Mouse (Mus musculus): Measurements from ENCODE around the gene Zmat5.

Zmat5 gene

DNA sequence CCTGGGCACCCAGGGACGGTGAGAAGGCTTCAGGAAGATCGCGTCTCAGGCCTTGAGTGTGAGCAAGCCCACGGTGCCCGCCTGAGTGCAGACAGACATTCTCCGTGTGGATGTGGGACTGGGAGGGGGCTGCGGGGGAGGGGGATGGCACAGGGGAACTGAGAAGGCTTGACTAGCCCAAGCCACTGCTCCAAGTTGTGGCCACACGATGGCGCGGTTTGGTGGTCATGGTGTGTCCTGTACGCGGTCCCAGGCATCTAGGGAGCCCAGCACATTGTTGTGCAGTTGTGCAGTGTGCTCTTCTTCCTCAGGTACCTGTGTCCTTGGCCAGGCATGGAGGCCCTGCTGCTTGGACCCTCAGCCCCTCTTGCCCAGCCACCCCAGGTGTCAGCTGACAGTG is 29.7 kb downstream of the Zmat5 start:
- no peak for DNase-seq (ENCODE audit: low spot score in 2 of 2)

DNA sequence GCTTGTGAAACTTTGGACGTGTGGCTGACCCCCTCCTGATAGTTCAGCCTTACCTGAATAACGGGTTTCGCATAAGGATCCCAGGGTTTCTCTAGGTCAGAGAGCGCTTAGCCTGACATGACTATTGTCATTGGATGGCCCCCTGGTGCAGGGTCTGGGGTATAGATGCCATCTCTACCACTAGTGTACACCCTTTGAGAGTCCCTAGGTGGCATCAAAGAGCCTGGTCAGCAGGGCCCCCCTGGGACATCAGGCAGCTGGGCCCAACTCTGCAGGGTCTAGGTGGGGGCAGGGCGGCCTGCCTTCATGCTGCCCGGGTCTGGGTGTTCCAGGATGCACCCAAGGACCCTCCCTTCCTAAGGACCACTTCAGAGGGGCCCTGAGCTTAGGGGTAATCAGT is 31.9 kb downstream of the Zmat5 start:
- no peak for DNase-seq (ENCODE audit: low spot score in 2 of 2)

DNA sequence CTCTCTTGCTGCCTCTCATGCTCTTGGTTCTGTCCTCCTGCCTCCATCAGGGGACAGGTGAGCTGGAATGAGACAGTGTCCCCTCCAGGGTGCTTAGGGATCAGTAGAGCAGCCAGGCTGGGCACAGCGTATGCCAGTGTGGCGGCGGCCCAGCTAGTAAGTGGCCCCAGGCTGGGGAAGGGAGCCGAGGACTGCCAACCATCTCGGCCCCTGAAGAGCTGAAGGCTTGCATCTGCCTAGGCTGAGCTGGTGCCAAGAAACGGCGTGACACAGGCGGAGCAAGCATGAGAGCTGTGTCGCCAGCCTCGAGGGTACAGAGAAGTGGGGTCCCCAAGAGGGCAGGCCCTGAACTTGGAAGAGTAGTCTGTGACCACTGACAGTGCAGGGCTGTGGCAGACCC is 33.2 kb downstream of the Zmat5 start:
- DNase-seq (ENCODE audit: low spot score in 2 of 2) = no peak

DNA sequence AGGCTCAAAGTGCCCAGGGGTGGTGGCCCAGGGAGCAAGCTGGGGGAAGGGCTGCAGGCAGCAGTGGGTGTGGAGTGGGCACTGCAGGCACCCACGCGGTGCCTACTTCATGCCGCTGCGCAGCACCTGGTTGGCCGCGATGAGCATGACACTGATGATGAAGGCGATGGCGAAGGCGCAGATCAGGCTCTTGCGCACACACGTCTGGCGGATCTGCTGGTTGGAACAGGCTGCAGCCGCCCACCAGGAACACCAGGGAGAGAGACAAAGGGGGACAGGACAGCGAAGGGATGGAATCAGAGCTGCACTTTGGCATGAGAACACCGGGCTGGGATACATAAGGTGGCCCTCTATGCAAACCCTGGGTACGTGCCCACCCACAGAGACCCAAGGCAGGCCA is 34.2 kb downstream of the Zmat5 start:
- DNase-seq (ENCODE audit: low spot score in 2 of 2) = no peak

DNA sequence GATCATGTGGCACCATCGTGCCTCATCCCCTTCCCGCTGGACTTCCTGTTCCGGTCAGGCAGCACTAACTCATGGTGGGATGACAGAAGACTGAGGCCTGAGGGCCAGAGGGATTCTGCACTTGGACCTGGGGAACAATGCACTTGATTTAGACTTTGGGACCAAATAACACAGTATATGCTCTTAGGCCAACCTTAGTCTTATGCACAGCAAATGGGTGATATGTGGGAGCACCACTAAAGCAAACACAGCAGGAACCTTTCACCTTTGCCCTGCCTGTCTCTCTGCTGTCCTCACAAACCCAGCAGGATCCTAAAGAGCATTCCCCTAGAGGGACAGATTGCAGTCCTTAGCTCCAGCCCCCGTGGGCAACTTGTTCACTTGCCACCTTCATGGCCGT is 36.3 kb downstream of the Zmat5 start:
- no peak for DNase-seq (ENCODE audit: low spot score in 2 of 2)

DNA sequence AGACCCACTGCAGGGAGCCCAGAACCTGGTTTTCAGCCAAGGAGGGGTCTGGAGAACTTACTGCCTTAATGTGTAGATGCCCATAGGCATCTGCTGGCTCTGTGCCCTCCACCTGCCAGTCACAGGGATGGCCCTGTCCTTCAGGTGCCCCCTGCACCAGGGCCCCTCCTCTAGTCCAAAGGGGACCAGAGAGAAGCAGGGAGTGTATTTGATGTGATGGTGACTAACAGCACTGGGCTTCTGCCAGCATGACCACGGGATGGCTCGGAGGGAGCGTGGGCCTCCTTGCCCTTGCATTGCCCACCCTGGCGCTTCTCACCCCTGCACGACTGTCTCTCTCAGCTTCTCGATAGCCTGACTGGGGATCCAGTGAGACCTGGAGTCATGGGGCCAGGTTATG is 40.2 kb downstream of the Zmat5 start:
- DNase-seq (ENCODE audit: low spot score in 2 of 2) = no peak

DNA sequence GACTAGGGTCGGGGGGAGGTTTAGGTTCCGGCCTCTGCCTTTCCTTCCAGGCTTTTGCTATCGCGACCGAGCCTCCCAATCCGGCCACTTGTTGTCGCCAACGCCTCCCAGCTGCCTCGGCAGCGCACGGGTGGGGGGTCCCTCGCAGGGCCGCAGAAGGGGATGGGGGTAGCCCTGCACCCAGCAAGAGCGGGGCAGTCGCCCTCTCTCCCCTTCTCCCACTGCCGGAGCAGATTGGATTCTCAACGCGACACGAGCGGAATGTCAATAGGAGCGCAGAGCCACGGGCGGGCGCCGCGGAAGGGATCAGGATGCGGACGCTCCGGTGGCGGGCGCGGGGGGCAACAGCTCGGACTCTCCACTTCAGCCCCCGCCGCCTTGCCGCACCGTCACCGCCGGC is 41.5 kb downstream of the Zmat5 start:
- DNase-seq (ENCODE audit: low spot score in 2 of 2) = peak in 1 of 2 experiments; percentile 14

DNA sequence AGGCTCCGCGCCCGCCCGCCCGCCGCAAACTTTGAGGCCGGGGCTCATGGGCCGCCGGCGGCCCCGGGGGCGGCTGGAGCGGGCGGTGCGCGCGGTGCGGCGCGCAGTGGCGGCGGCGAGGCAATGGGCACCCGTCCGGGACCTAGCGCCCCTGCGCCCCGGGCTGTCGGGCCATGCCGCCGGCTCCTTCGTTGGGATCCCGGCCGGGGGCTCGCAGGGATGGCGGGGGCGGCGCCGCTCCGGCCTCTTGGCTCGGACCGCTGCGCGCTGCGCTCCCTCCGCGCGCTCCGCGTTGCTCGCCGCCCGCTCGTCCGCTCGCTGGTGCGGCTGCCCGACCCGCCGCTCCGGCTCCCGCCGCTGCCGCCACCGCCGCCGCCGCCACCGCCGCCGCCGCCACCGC is 42.3 kb downstream of the Zmat5 start, which contains the start of gene Cabp7:
Gene Cabp7, minus strand, starts transcription at position 46 of the 400 bp plus-strand sequence.
- no peak for DNase-seq (ENCODE audit: low spot score in 2 of 2)

DNA sequence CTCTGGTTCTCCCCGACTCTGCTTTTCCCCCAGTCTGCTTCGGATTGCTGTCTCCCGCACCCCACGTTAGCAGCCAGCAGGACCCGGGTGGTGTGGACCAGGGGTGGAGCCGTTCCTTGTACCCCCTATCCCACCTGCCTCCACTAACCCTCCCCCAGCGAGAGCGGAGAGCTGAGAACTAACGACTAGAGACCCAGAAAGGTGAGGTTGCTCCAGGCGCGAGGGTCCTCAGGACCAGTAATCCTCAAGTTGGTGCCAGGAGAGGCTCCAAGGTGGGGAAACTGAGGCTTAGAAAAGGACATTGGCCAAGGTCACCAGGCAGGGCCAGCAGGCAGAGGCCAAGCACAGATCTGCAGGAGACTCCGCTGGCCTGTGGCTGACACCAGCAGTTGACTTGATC is 42.8 kb downstream of the Zmat5 start:
- no peak for DNase-seq (ENCODE audit: low spot score in 2 of 2)

DNA sequence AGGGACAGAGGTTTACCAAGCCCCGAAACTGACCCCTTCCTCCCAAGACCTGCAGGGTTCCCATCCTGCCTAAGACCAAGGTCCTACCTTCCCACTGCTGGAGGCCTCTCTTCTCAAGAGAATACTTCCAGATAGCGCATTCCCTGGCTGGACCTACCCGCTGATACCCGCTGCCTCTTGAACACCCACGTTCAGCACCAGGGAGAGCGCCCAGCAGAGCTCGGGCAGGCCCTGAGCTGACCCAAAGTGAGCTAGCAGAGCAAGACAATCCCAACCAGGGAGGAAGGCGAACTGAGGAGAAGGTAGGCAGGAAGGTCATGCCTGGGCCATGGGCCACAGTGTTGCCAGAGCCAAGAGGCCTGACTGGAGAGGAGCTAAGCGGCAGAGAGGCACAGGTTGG is 45.8 kb downstream of the Zmat5 start:
- DNase-seq (ENCODE audit: low spot score in 2 of 2) = peak; percentile 50 to 51

DNA sequence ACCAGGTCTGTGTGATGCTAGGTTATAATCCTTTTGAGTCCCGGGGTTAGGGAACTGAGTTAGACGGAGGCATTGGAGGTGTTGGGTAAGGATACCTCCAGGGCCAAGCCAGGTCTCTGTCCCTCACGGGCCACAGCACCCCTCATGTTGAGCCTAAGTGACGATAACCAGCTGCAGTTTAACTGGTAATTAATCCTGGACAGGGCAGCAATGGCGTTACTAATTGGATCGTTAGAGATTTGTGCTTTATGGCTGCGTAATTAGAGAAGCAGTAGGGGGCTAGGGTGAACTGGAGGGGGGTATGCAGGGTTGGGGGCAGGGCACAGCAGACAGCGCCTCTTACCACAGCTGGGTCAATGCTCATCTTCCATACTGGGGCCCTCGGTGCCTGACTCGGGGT is 48.4 kb downstream of the Zmat5 start:
- no peak for DNase-seq (ENCODE audit: low spot score in 2 of 2)

DNA sequence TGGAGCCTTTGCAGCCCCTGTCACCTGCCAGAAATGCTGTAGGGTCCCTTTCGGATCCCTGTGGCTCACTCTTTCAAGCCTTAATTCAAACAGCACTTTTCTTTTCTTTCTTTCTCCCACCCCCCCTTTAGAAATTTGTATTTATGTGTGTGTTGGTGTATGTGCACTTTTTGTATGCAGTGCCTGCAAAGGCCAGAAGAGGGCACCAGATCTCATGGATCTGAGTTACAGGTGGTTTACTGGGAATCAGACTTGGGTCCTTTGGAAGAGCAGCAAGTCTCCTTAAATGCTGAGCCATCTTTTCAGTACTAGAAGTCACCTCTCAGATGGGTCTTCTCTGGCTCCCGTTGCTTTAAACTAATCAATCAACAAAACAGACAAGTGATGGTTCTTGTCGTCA is 49.6 kb downstream of the Zmat5 start:
- no peak for DNase-seq (ENCODE audit: low spot score in 2 of 2)

DNA sequence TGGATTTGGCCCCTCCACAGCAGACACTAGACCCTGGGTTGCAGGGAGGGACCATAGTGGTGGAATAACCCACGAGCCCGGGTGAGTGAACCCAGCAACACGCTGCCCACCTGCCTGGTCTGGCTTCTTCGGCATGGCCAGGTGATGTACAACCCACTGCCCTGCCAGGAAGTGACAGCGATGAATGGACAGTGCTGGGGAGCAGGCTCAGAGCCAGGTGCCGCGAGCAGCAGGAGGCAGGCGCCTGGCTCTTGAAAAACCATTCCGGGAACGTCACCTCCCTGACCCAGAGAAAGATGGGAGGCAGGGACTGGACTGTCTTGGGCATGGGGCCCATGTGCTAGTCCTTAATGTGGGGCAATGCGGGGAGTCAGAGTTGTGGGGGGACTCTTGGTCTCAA is 50.4 kb downstream of the Zmat5 start:
- DNase-seq (ENCODE audit: low spot score in 2 of 2) = no peak

DNA sequence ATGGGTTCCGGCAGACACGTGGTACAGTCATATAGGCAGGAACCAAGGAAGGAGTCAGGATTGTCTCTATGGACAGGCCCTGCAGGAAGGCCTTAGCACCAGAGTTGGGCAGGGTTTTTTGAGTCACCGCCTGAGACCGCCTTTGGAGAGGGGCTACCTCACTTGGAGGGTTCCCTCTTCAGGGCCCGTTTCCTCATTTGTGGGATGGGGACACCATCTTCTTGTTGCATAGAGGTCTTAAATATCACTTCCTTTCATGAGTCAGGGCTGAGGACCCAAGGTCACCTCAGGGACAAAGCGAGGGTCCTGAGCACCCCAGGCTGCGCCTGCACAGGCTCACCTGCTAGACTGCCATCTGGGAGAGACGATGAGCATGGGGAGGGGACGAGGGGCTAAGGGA is 52.0 kb downstream of the Zmat5 start:
- DNase-seq (ENCODE audit: low spot score in 2 of 2) = no peak

DNA sequence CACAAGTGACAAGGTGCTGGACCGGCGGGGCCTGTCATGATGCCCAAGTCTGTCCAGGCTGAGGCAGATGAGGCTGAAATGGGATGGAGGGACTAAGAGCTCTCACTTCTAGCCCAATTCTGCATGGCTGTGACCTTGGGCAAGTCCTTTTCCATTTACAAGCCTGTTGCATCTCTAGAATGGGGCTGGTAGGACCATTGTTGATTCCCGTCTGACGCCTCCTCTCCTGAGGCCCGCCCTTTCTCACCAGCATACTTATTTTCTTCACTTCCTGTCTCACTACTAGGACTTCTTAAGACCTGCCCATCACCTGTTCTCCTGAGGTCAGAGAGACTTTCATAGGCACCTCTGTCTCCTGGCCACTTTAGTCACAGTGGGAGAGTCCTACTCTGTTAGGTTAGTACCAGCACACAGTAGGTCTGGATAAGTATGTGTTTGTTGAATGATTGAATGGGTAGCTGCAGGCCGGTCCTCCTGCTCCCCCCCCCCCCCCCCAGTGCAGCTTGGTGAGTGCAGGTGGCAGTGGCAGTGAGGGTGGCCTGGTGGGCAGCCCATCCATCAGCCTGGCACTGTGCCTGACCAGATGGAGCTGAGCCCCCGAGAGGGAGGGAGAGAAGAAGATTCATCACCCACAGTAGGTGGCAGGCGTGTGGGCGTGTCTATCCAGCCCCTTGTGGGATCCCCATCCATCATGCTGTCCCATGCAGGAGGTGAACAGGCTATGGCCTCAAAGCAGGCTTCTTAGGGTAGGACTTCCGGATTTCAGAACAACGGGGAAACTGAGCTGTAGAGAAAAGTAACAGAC is 52.7 kb downstream of the Zmat5 start:
- DNase-seq (ENCODE audit: low spot score in 2 of 2) = no peak

DNA sequence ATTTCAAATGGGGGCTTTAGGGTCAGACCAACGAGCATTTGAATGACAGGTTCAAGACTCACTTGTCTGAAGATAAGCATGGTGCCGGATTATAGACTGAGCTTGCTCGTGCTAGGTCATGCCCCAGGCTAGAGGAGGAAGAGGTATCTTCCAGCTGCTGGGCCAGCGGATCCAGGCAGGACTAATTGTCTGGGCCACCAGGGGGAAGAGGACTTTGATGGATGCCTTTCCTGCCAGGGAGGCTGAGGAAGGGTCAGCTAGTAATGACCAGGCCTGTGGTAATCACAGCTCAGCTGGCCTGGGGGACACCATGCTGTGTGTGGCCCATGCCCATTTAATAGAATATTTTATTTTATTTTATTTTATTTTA is 53.3 kb downstream of the Zmat5 start:
- no peak for DNase-seq (ENCODE audit: low spot score in 2 of 2)

DNA sequence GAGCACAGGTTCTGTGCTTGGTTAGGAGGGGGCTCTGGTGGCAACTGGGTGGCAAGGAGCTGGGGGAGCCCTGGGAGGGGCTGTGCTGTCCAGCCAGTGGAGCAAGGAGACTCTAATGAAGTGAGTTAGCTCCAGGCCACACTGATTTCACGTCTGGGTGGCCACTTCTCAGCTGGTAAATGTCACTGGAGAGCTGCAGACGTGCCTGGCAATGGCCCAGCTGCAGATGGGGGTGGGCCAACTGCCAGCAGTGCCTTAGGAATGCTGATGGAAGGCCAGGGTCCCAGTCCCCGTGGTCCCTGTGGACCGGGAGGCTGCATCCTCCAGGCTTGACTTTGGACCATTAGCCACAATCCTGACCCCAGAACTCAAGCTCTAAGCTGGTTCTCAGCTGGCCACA is 56.0 kb downstream of the Zmat5 start:
- no peak for DNase-seq (ENCODE audit: low spot score in 2 of 2)

DNA sequence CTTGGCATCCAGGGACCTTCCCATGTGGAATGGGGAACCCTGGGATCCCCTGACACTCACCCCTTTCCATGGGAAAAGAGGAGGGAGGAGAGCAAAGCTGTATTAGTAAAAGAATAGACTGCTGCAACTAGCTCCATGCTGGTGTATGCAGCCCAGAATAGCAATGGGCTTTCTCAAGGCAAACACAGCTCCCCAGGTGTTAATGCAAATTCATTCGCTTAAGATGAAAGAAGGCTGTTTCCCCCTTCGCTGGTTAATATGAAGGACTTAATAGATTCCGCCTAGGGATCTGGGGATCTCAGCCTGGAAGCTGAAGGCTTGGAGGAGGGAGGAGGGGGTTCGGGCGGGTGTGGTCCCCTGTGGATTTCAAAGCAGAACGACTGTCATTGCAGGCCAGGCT is 57.5 kb downstream of the Zmat5 start:
- DNase-seq (ENCODE audit: low spot score in 2 of 2) = no peak

DNA sequence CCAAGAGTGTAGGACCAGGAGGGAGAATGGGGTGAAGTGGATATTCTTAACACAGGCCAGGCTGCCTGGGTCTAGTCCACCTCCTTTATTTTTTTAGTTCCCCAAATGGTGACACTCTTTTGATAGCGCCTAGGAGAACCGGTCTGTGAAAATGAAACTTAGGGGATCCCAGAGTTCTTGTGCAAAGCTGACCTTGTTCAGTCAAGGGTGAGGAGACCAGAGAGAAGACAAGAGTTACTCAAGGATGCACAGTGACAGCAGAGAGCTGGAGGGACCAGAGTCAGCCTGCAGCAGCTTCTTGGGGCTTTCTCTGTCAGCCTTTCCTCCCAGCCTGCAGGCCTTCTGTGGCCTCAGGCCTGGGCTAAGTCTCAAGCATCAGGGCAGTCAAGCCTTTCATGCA is 58.0 kb downstream of the Zmat5 start:
- no peak for DNase-seq (ENCODE audit: low spot score in 2 of 2)

DNA sequence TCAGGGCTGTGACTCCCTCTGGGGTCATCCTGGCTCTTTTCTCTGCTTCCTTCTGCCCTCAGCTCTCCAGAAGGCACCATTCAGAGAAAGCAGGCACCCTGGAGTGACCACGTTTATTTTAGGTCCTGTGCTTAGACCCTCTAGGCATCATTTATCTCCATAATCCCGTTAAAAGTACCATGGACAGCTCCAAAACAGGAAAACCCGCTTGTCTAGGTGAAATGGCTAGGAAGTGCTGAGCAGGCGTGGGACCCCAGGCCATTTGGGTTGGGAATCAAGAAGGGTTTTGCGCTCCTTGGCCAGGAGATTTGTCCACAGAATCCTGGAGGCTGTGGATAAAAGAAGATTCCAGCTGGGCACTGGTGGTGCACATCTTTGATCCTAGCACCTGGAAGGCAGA is 59.2 kb downstream of the Zmat5 start:
- no peak for DNase-seq (ENCODE audit: low spot score in 2 of 2)

DNA sequence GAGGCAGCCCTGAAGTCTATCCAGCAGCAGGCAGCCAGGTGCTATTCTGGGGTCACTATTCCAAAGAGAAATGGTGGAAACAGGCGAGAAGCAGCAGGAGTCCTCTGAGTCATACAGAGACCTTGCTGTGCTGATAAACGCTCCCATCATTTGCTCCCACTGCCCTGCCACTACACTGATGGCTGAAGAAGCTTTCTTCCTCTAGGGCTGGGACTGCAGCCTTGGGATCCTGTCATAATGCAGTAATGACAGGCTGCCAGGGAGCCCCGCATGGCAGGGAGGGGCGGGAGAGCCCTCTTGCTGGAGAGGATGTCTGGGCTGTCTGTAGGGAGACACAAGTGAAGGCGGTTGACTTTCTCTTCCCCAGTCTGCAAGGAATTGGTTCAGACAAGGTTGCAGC is 60.0 kb downstream of the Zmat5 start:
- no peak for DNase-seq (ENCODE audit: low spot score in 2 of 2)

DNA sequence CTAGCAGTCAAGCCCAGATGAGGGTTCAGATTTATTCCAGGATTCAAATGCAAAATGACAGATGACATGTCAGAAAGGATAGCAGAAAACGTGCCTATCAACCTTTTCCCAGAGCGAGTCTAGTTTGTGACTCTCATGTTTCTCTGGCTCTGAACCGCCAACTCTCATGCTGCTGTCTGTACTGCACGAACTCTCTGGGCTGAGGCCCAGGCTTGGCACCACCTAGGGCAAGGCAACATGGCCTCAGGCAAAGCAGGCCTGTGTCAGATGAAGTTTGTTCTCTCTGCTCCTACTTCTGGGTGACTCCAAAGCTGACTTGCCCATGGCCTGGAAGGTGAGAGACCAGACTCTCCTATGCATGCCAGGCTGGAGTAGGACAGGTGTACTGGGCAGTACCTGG is 63.9 kb downstream of the Zmat5 start:
- DNase-seq (ENCODE audit: low spot score in 2 of 2) = no peak

DNA sequence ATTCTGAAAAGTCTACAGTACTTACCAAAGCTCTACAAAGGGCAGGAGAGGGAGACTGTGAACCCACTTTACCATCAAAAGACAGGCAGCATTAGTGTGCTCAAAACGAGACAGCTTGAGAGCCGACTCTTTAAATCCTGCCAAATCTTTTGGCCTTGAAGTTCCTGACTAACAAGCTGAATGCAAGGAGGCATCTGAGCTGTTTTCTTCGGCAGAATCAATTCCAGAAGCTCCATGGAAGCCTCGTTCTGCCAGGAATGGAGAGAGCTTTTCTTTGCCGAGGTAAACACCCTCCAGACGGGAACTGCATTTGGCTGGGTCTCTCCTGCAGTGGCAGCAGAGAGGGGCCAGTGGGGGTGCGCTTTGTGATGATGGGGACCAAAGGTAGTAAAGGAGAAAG is 64.8 kb downstream of the Zmat5 start:
- DNase-seq (ENCODE audit: low spot score in 2 of 2) = no peak

DNA sequence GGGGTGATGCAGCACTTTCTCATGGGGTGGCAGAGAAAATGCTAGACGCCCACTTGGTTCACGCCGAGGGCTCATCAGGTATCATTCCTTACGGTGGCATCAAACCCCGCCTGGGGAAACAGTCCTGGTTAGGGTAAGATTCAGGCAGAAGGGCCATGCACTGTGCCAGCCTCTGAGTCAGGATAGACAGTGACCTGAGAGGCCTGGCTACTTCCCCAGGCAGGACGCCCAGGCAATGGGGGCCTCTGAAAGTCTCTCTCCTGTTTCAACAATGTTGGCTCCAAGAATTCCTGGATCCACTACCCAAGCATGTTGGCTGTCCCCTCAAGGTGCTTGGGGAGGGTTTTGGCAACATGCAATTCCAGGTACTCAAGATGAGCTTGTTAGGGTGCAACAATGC is 65.4 kb downstream of the Zmat5 start:
- DNase-seq (ENCODE audit: low spot score in 2 of 2) = no peak

Measured in urinary bladder, adult 18-20 months (tissue).